Mouse (Mus musculus) forebrain, embryonic 12.5 days (tissue): Measurements from ENCODE around the gene Mkln1. TPM values are rescaled to one million over a fixed set of nuclear protein-coding genes. Genes with fewer than 3 reads are reported as not detected.
A peak's percentile ranks its signal among the peaks of the same experiment; 100 is the strongest.

Experiments used
- ATAC-seq: fragments of 200-750 bp; cut with Nextera tagmentation; 2 replicates; pipeline ENCODE4 v1.8.0; 2017; ENCODE audit warnings: moderate TSS enrichment; ENCODE audit not compliant: low FRiP score
- H3K27ac ChIP-seq: fragments of 300-500 bp; sonication (generic); 2 replicates; pipeline ENCODE4 v1.5.1; 2016; ENCODE audit warnings: mild to moderate bottlenecking
- H3K27me3 ChIP-seq: fragments of 300-500 bp; sonication (generic); 2 replicates; pipeline ENCODE4 v1.6.1; 2016; ENCODE audit warnings: mild to moderate bottlenecking
- H3K36me3 ChIP-seq: fragments of 300-500 bp; sonication (generic); replicated peaks from 2 replicates; pipeline ENCODE4 v1.6.1; 2016; ENCODE audit warnings: mild to moderate bottlenecking
- H3K4me1 ChIP-seq: fragments of 300-500 bp; sonication (generic); 2 replicates; pipeline ENCODE4 v1.6.1; 2016
- H3K4me2 ChIP-seq: fragments of 300-500 bp; sonication (generic); 2 replicates; pipeline ENCODE4 v1.6.1; 2016; ENCODE audit warnings: mild to moderate bottlenecking, moderate library complexity
- H3K4me3 ChIP-seq: fragments of 300-500 bp; sonication (generic); replicated peaks from 2 replicates; pipeline ENCODE4 v1.5.1; 2016; ENCODE audit warnings: mild to moderate bottlenecking
- H3K9ac ChIP-seq: fragments of 300-500 bp; sonication (generic); 2 replicates; pipeline ENCODE4 v1.6.1; 2016; ENCODE audit warnings: mild to moderate bottlenecking
- H3K9me3 ChIP-seq: fragments of 300-500 bp; sonication (generic); 2 replicates; pipeline ENCODE4 v1.6.1; 2016
- WGBS: fragments of 180-500 bp; shearing (Covaris S2); methylation state at CpG from one replicate; pipeline ENCODE4 v1.1.7; 2016; 5-methylcytosine and 5-hydroxymethylcytosine counted together
- polyA plus RNA-seq: library from polyadenylated mRNA; unstranded; fragments of >200 nt; fragmentation: Nextera tagmentation; extraction: Ambion mirVana; gene quantifications from 2 replicates; pipeline ENCODE4 v1.2.1, GENCODE M21; 2016

Gene Mkln1
- polyA plus RNA-seq, 1 experiment from 2014 or later: 208 TPM

- H3K4me3 ChIP-seq: no peak overlapping the region
- no peak for ATAC-seq
- H3K27me3 ChIP-seq: no peaks in the 10 kb centered on the region
- H3K27ac ChIP-seq: no peak overlapping the region
- peaks cover 51% of the 10 kb centered on the region for H3K36me3 ChIP-seq
- H3K4me2 ChIP-seq: no peak overlapping the region
- no peak overlapping the region for H3K9ac ChIP-seq
- H3K4me1 ChIP-seq: no peaks in the 10 kb centered on the region; the same call in 1 of the 2 replicates
- no peaks in the 10 kb centered on the region for H3K9me3 ChIP-seq
- 89% methylated on average over 8 of the region's 8 CpGs for WGBS
These were observed 123.2 kb downstream of the Mkln1 start for GRCm38 (mm10) chr6:31521491-31522355.

DNA sequence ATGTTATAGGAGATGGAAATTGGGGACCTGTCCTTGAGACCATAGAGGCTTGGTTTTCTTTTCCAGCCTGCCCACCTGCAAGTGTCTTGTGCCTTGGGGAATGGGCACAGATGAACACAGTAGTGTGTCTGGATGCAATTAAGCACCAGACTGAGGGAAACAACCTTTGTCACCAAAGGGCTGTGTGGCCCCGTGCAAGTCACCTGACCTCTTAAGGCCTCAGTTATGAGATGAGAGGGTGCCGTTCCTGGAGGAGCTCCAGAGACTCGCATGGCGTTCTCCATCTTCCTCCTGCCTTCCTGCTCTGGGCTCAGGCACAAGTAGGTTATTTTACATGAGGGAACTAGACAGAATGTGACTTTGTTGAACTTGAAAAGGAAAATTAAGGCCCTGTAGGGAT, 123.9 kb downstream of the Mkln1 start:
- H3K36me3 ChIP-seq: peaks cover 52% of the 10 kb centered on the region
- WGBS: 81% methylated on average over 4 of the region's 4 CpGs
- H3K27me3 ChIP-seq: no peaks in the 10 kb centered on the region
- H3K4me1 ChIP-seq: no peaks in the 10 kb centered on the region; the same call in 1 of the 2 replicates
- no peak for ATAC-seq
- no peaks in the 10 kb centered on the region for H3K9me3 ChIP-seq
- no peak overlapping the region for H3K9ac ChIP-seq
- H3K4me2 ChIP-seq: no peak overlapping the region
- no peak overlapping the region for H3K27ac ChIP-seq
- no peak overlapping the region for H3K4me3 ChIP-seq

GRCm38 (mm10) chr6:31523039-31523438, 124.5 kb downstream of the Mkln1 start:
- Histone ChIP-seq H3K9ac (no peak overlapping the region), H3K4me1 (no peaks in the 10 kb centered on the region; the same call in 1 of the 2 replicates), H3K27me3 (no peaks in the 10 kb centered on the region), H3K4me3 (no peak overlapping the region), H3K9me3 (no peaks in the 10 kb centered on the region), H3K27ac (no peak overlapping the region), H3K36me3 (peaks cover 47% of the 10 kb centered on the region), H3K4me2 (no peak overlapping the region)
- ATAC-seq: no peak
- WGBS: 63% methylated on average over 5 of the region's 5 CpGs

DNA sequence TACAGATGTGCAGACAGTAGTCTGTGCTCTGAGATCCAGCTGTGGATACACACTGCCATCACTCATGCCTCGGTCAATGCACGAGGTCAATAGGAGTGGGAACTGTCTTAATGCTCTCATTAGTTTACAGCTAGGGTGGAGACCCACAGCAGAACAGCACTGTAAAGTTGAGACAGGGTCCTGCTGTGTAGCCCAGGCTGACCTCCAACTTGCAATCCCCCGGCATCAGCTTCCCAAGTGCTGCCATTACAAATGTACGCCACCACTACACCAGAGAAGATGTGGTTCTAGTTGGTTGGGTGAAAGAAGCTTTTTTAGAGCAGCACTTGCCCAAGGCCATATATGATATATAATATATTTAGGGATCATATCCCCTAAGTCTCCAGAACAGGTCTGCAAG, 125.1 kb downstream of the Mkln1 start:
- Histone ChIP-seq H3K4me1 (no peaks in the 10 kb centered on the region; the same call in 1 of the 2 replicates), H3K4me2 (no peak overlapping the region), H3K9ac (no peak overlapping the region), H3K27ac (no peak overlapping the region), H3K4me3 (no peak overlapping the region), H3K36me3 (peaks cover 51% of the 10 kb centered on the region), H3K27me3 (no peaks in the 10 kb centered on the region), H3K9me3 (no peaks in the 10 kb centered on the region)
- 95% methylated on average over 4 of the region's 4 CpGs for WGBS
- ATAC-seq: no peak

- no peaks in the 10 kb centered on the region for H3K27me3 ChIP-seq
- H3K9ac ChIP-seq: no peak overlapping the region
- no peak overlapping the region for H3K4me3 ChIP-seq
- 95% methylated on average over 13 of the region's 13 CpGs for WGBS
- no peaks in the 10 kb centered on the region; the same call in 1 of the 2 replicates for H3K4me1 ChIP-seq
- ATAC-seq: no peak
- no peak overlapping the region for H3K27ac ChIP-seq
- no peaks in the 10 kb centered on the region for H3K9me3 ChIP-seq
- H3K36me3 ChIP-seq: peaks cover 51% of the 10 kb centered on the region
- no peak overlapping the region for H3K4me2 ChIP-seq
These were observed 125.6 kb downstream of the Mkln1 start for GRCm38 (mm10) chr6:31524121-31524520.

DNA sequence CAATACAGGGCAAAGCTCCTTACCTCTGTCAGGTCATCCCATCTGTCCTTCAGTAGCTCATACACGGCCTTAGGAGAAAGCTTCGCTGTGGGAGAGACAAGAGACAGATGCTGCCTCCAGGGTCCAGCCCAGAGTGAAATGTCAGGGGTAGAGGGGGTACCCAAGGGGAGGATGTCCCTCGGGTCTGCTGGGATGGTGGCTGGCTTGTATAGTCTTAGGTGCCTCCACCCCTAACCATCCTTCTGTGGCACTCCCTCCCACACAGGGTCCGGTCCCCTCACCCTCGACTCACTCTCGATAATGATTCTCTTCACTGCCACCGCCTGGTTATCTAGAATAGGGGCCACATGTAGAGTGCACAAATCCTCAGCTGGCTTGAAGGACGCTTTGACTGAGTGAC, 126.1 kb downstream of the Mkln1 start:
- Histone ChIP-seq H3K4me2 (no peak overlapping the region), H3K27me3 (no peaks in the 10 kb centered on the region), H3K27ac (no peak overlapping the region), H3K4me3 (no peak overlapping the region), H3K9me3 (no peaks in the 10 kb centered on the region), H3K4me1 (no peaks in the 10 kb centered on the region; the same call in 1 of the 2 replicates), H3K9ac (no peak overlapping the region), H3K36me3 (peaks cover 51% of the 10 kb centered on the region)
- ATAC-seq: no peak
- 92% methylated on average over 8 of the region's 8 CpGs for WGBS

- H3K27ac ChIP-seq: no peak overlapping the region
- H3K9me3 ChIP-seq: no peaks in the 10 kb centered on the region
- no peaks in the 10 kb centered on the region; the same call in 1 of the 2 replicates for H3K4me1 ChIP-seq
- H3K9ac ChIP-seq: no peak overlapping the region
- no peak overlapping the region for H3K4me2 ChIP-seq
- peaks cover 51% of the 10 kb centered on the region for H3K36me3 ChIP-seq
- no peak overlapping the region for H3K4me3 ChIP-seq
- ATAC-seq: peak; percentile 54; the same call in 1 of the 2 replicates
- WGBS: 68% methylated on average over 6 of the region's 6 CpGs
- H3K27me3 ChIP-seq: no peaks in the 10 kb centered on the region
These were observed 126.8 kb downstream of the Mkln1 start for GRCm38 (mm10) chr6:31525231-31525900.

DNA sequence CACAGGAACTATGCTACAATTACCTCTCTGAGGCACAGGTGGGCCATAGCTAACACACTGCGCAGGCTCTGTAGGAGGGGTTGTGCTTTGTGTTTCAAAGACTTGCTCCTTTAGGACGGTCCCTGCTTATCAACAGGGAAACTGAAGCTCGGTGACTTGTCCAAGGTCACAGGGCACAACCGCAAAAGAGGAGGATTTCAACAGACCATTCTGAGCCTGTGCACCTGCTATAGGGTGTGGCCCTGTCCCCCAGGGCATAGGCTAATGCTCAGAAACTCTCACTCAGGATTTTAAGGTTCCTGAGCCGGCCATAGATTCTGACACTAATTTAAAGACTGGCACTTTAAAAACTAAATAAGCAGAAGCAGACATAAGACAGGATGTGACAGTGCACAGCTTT, 128.4 kb downstream of the Mkln1 start:
- H3K27me3 ChIP-seq: no peaks in the 10 kb centered on the region
- H3K36me3 ChIP-seq: peaks cover 48% of the 10 kb centered on the region
- no peak overlapping the region for H3K4me3 ChIP-seq
- H3K4me2 ChIP-seq: no peak overlapping the region
- ATAC-seq: no peak
- no peak overlapping the region for H3K9ac ChIP-seq
- 90% methylated on average over 5 of the region's 5 CpGs for WGBS
- H3K27ac ChIP-seq: no peak overlapping the region
- no peaks in the 10 kb centered on the region; the same call in 1 of the 2 replicates for H3K4me1 ChIP-seq
- no peaks in the 10 kb centered on the region for H3K9me3 ChIP-seq

GRCm38 (mm10) chr6:31527897-31528296, 129.4 kb downstream of the Mkln1 start:
- Histone ChIP-seq H3K4me1 (no peaks in the 10 kb centered on the region; the same call in 1 of the 2 replicates), H3K9ac (no peak overlapping the region), H3K9me3 (no peaks in the 10 kb centered on the region), H3K4me3 (no peak overlapping the region), H3K27me3 (no peaks in the 10 kb centered on the region), H3K36me3 (peaks cover 40% of the 10 kb centered on the region), H3K27ac (no peak overlapping the region), H3K4me2 (no peak overlapping the region)
- no peak for ATAC-seq
- 75% methylated on average over 7 of the region's 7 CpGs for WGBS

DNA sequence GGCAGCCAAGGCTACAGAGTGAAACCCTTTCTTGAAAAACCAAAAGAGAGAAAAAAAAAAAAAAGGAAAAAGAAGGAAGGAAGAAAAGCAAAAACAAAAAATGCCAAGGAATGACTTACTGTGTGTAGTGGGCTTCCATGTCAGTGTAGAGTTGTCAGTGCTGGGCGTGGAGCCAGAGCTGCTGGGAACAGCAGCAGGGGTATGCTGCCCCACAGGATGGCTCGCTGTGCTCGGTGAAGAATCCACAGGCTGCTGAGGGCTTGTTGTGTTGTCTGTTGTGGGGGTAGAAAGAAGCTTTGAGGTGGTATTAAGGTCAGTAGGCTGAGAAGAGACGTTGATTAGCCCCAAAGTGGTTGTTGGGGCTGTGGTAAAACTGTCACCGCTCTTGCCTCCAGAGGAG, 129.8 kb downstream of the Mkln1 start:
- Histone ChIP-seq H3K36me3 (peaks cover 37% of the 10 kb centered on the region), H3K4me1 (no peaks in the 10 kb centered on the region), H3K27me3 (no peaks in the 10 kb centered on the region), H3K4me2 (no peak overlapping the region), H3K4me3 (no peak overlapping the region), H3K27ac (no peak overlapping the region), H3K9ac (no peak overlapping the region), H3K9me3 (no peaks in the 10 kb centered on the region)
- ATAC-seq: no peak
- WGBS: 89% methylated on average over 5 of the region's 5 CpGs

DNA sequence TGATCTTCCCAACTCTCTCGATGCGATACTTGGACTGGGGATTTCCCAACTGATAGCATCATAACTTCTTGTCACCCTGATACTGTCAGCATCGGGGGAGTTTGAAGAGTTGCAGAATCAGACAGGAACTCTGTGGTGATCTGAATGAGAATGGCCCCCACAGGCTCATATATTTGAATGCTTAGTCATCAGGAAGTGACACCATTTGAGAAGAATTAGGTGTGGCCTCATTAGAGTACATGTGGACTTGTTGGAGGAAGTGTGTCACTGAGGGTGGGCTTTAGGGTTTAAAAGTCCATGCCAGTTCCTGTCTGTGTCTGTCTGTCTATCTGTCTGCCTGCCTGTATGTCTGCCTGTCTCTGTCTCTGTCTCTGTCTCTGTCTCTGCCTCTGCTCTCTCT, 133.3 kb downstream of the Mkln1 start:
- Histone ChIP-seq H3K9ac (no peak overlapping the region), H3K27me3 (no peaks in the 10 kb centered on the region), H3K36me3 (peaks cover 4% of the 10 kb centered on the region; the same call in 1 of the 2 replicates), H3K4me3 (no peak overlapping the region), H3K9me3 (no peaks in the 10 kb centered on the region), H3K4me2 (no peak overlapping the region), H3K27ac (no peak overlapping the region), H3K4me1 (no peaks in the 10 kb centered on the region)
- no peak for ATAC-seq
- 97% methylated on average over 3 of the region's 3 CpGs for WGBS

DNA sequence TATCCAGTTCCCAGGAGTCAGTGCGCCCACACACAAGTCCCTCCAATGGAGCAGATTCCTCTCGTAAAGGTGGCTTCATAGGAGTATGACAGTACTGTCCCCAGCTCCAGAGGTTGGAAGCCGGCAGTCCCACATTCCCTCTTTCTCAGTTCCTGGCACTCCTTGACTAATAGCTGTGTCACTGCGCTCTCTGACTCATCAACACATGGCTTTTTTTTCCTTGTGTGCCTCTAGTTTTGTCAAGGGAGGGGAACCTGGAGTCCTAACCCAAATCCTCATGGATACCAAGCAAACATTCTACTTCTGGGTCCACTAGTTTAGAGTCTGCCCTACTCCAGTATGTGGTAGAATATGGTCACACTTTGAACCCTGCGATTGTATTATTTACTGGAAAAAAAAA, 136.2 kb downstream of the Mkln1 start:
- no peaks in the 10 kb centered on the region for H3K36me3 ChIP-seq
- H3K27ac ChIP-seq: no peak overlapping the region
- no peaks in the 10 kb centered on the region for H3K9me3 ChIP-seq
- H3K9ac ChIP-seq: no peak overlapping the region
- no peak overlapping the region for H3K4me3 ChIP-seq
- 94% methylated on average over 5 of the region's 5 CpGs for WGBS
- H3K27me3 ChIP-seq: no peaks in the 10 kb centered on the region
- H3K4me2 ChIP-seq: no peak overlapping the region
- no peaks in the 10 kb centered on the region; the same call in 1 of the 2 replicates for H3K4me1 ChIP-seq
- ATAC-seq: no peak
